Mouse (Mus musculus) forebrain, embryonic 12.5 days (tissue): Measurements from ENCODE around the gene Gm10840. TPM values are rescaled to one million over a fixed set of nuclear protein-coding genes. Genes with fewer than 3 reads are reported as not detected.

Source experiments
- polyA plus RNA-seq: library from polyadenylated mRNA; unstranded; fragments of >200 nt; fragmentation: Nextera tagmentation; extraction: Ambion mirVana; gene quantifications from 2 replicates; pipeline ENCODE4 v1.2.1, GENCODE M21; 2016

The Gm10840 gene
- polyA plus RNA-seq, 1 experiment from 2014 or later = not detected

Other genes starting within 250 kb of the Gm10840 start
- gene Cyb561, start 207.5 kb upstream of the Gm10840 start, polyA plus RNA-seq = 13.2 and 14.6 TPM in 2 replicates
- gene Ace, start 192.9 kb upstream of the Gm10840 start, polyA plus RNA-seq = 0.60 and 0.78 TPM in 2 replicates
- not detected in 2 replicates for gene Ace3, start 166.2 kb upstream of the Gm10840 start, polyA plus RNA-seq
- gene Kcnh6, start 152.7 kb upstream of the Gm10840 start, polyA plus RNA-seq = 0.36 and 0.64 TPM in 2 replicates
- gene Dcaf7, start 124.0 kb upstream of the Gm10840 start, polyA plus RNA-seq = 118 and 129 TPM in 2 replicates
- gene Taco1, start 94.8 kb upstream of the Gm10840 start, polyA plus RNA-seq = 9.6 and 9.8 TPM in 2 replicates
- 21.6 and 22.6 TPM in 2 replicates for gene Map3k3, start 76.2 kb upstream of the Gm10840 start, polyA plus RNA-seq
- gene Limd2, start within 50 bp of the Gm10840 start, polyA plus RNA-seq = 289 and 300 TPM in 2 replicates
- 35.2 and 36.1 TPM in 2 replicates for gene Strada, start 41.3 kb downstream of the Gm10840 start, polyA plus RNA-seq
- 91.9 and 92.1 TPM in 2 replicates for gene Ccdc47, start 55.5 kb downstream of the Gm10840 start, polyA plus RNA-seq
- gene Ddx42, start 56.1 kb downstream of the Gm10840 start, polyA plus RNA-seq = 122 and 129 TPM in 2 replicates
- 63.0 and 69.1 TPM in 2 replicates for gene Ftsj3, start 95.2 kb downstream of the Gm10840 start, polyA plus RNA-seq
- 334 and 335 TPM in 2 replicates for gene Psmc5, start 95.3 kb downstream of the Gm10840 start, polyA plus RNA-seq
- gene Smarcd2, start 112.1 kb downstream of the Gm10840 start, polyA plus RNA-seq = 26.1 and 26.5 TPM in 2 replicates
- gene Tcam1, start 115.8 kb downstream of the Gm10840 start, polyA plus RNA-seq = 0.33 and 0.34 TPM in 2 replicates
- not detected in 2 replicates for gene Gh, start 141.0 kb downstream of the Gm10840 start, polyA plus RNA-seq
- gene Cd79b, start 153.9 kb downstream of the Gm10840 start, polyA plus RNA-seq = 0.74 and 0.88 TPM in 2 replicates
- 0.03 TPM in 1 of 2 replicates, not detected in the other for gene Scn4a, start 192.4 kb downstream of the Gm10840 start, polyA plus RNA-seq
- not detected in 2 replicates for gene Prr29, start 204.6 kb downstream of the Gm10840 start, polyA plus RNA-seq
- gene Icam2, start 227.2 kb downstream of the Gm10840 start, polyA plus RNA-seq = 8.1 and 9.8 TPM in 2 replicates